Mouse (Mus musculus) midbrain, embryonic 15.5 days (tissue): ENCODE measurements around the gene Esrrg. TPM values are rescaled to one million over a fixed set of nuclear protein-coding genes. Genes with fewer than 3 reads are reported as not detected.

Experiments used
- ATAC-seq: fragments of 200-750 bp; cut with Nextera tagmentation; replicated peaks from 2 replicates; pipeline ENCODE4 v1.8.0; 2017; ENCODE audit warnings: moderate TSS enrichment
- H3K27ac ChIP-seq: fragments of 300-500 bp; sonication (generic); 2 replicates; pipeline ENCODE4 v1.5.1; 2015; ENCODE audit warnings: mild to moderate bottlenecking, inconsistent platforms
- H3K27me3 ChIP-seq: fragments of 300-500 bp; sonication (generic); replicated peaks from 2 replicates; pipeline ENCODE4 v1.6.1; 2015; ENCODE audit warnings: inconsistent platforms
- H3K36me3 ChIP-seq: fragments of 300-500 bp; sonication (generic); replicated peaks from 2 replicates; pipeline ENCODE4 v1.6.1; 2015; ENCODE audit warnings: inconsistent platforms
- H3K4me1 ChIP-seq: fragments of 300-500 bp; sonication (generic); 2 replicates; pipeline ENCODE4 v1.6.1; 2015; ENCODE audit warnings: inconsistent platforms
- H3K4me2 ChIP-seq: fragments of 300-500 bp; sonication (generic); 2 replicates; pipeline ENCODE4 v1.6.1; 2015; ENCODE audit warnings: inconsistent platforms, mild to moderate bottlenecking, moderate library complexity
- H3K4me3 ChIP-seq: fragments of 300-500 bp; sonication (generic); 2 replicates; pipeline ENCODE4 v1.5.1; 2015; ENCODE audit warnings: mild to moderate bottlenecking, inconsistent platforms
- H3K9ac ChIP-seq: fragments of 300-500 bp; sonication (generic); 2 replicates; pipeline ENCODE4 v1.6.1; 2015; ENCODE audit warnings: mild to moderate bottlenecking, inconsistent platforms
- H3K9me3 ChIP-seq: fragments of 300-500 bp; sonication (generic); 2 replicates; pipeline ENCODE4 v1.6.1; 2016; ENCODE audit warnings: inconsistent platforms
- WGBS: fragments of 180-500 bp; shearing (Covaris S2); methylation state at CpG from one replicate; pipeline ENCODE4 v1.1.7; 2015; ENCODE audit warnings: mixed read lengths; 5-methylcytosine and 5-hydroxymethylcytosine counted together
- polyA plus RNA-seq: library from polyadenylated mRNA; unstranded; fragments of >200 nt; fragmentation: Nextera tagmentation; extraction: Ambion mirVana; gene quantifications from 2 replicates; pipeline ENCODE4 v1.2.1, GENCODE M21; 2015

Gene Esrrg
- polyA plus RNA-seq, 1 experiment from 2014 or later, result 29.0 TPM

- Histone ChIP-seq H3K4me2 (no peak overlapping the region), H3K4me1 (peaks cover 6% of the 10 kb centered on the region), H3K36me3 (no peaks in the 10 kb centered on the region), H3K4me3 (no peak overlapping the region), H3K9ac (no peak overlapping the region), H3K9me3 (no peaks in the 10 kb centered on the region), H3K27me3 (no peaks in the 10 kb centered on the region; the same call in 1 of the 2 replicates), H3K27ac (no peak overlapping the region)
- ATAC-seq, result no peak
- 11% methylated on average over 6 of the region's 6 CpGs for WGBS
Measured at GRCm38 (mm10) chr1:187965921-187966320, 357.3 kb downstream of the Esrrg start.

DNA sequence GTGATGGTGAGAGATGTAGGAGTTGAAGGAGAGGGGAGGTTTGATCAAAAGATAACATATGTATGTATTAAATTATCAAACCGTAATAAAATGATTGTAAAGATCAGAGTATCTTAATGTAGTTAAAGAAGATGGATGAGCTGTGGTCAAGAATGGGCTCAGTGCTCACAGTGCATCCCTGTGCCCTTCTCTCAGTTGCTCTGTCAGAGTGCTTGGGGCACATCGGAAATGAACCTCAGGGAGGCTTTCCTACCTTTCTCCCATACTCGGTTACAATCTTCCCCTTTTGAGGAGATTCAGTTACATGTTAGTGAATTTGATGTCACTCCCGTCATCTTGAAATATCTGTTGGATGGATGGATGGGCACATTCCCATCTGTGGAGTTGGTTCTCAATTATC lies 359.8 kb downstream of the Esrrg start:
- no peak for ATAC-seq
- no peaks in the 10 kb centered on the region for H3K9me3 ChIP-seq
- no peak overlapping the region for H3K4me2 ChIP-seq
- 88% methylated on average over 4 of the region's 4 CpGs for WGBS
- H3K27me3 ChIP-seq, result no peaks in the 10 kb centered on the region; the same call in 1 of the 2 replicates
- no peak overlapping the region for H3K27ac ChIP-seq
- no peaks in the 10 kb centered on the region for H3K36me3 ChIP-seq
- H3K4me3 ChIP-seq, result no peak overlapping the region
- peaks cover 6% of the 10 kb centered on the region for H3K4me1 ChIP-seq
- H3K9ac ChIP-seq, result no peak overlapping the region

- Histone ChIP-seq H3K4me2 (no peak overlapping the region), H3K27me3 (no peaks in the 10 kb centered on the region), H3K9me3 (no peaks in the 10 kb centered on the region), H3K9ac (no peak overlapping the region), H3K36me3 (no peaks in the 10 kb centered on the region), H3K4me3 (no peak overlapping the region), H3K27ac (no peak overlapping the region), H3K4me1 (peaks cover 6% of the 10 kb centered on the region)
- WGBS, result 89% methylated on average over 5 of the region's 5 CpGs
- no peak for ATAC-seq
Measured at GRCm38 (mm10) chr1:187969491-187969890, 360.9 kb downstream of the Esrrg start.

DNA sequence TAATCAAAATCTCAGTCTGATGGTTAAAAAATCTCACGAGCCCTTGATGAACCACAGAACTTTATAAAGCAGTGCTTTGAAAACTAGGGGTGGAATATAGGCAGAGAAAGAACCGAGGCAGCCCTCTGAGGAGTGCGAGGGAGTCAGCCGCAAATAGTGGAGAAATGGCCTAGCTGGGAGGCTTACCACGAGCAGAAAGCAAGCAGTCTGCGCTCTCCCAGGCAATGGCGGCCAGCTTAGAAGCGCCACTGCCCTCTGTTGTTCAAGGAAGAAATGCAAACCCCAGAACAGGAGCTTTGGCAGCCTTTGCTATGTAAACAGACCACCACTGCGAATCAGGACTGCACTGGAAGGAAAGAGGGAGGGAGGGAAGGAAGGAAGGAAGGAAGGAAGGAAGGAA lies 365.8 kb downstream of the Esrrg start:
- Histone ChIP-seq H3K4me1 (0 out of 2 replicates have a peak, but pooled peaks cover 2% of the 10 kb centered on the region), H3K4me2 (no peak overlapping the region), H3K27ac (no peak overlapping the region), H3K27me3 (no peaks in the 10 kb centered on the region), H3K4me3 (no peak overlapping the region), H3K9me3 (no peaks in the 10 kb centered on the region), H3K9ac (no peak overlapping the region), H3K36me3 (no peaks in the 10 kb centered on the region)
- WGBS, result 10% methylated on average over 9 of the region's 9 CpGs
- ATAC-seq, result peak; percentile 81; the same call in 1 of the 2 replicates

- 63% methylated on average over 20 of the region's 20 CpGs for WGBS
- Histone ChIP-seq H3K4me2 (no peak overlapping the region), H3K9ac (no peak overlapping the region), H3K4me3 (no peak overlapping the region), H3K36me3 (no peaks in the 10 kb centered on the region), H3K27me3 (no peaks in the 10 kb centered on the region), H3K9me3 (no peaks in the 10 kb centered on the region), H3K4me1 (0 out of 2 replicates have a peak, but pooled peaks cover 2% of the 10 kb centered on the region), H3K27ac (no peak overlapping the region)
- ATAC-seq, result 0 out of 2 replicates have a peak, but pooled peaks have one; percentile 45
Measured at GRCm38 (mm10) chr1:187975465-187976352, 367.1 kb downstream of the Esrrg start.

DNA sequence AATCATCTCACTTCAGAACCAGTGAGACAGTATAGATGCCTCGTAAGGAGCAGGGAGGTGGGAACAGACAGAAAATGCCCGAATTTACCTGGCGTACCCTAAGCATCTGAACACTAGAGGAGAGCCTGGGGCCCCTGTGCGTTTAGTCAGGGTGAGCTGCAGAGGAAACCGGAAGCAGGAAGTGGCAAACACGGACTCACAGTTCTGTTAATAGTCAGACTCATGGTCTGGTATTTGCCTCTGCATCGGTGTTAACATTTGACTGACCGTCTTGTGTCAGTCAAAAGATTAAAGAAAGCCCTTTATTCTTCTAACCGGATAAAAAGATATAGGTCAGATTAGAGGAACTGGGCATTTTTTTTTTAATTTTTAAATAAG lies 367.8 kb downstream of the Esrrg start:
- Histone ChIP-seq H3K9me3 (no peaks in the 10 kb centered on the region), H3K4me1 (0 out of 2 replicates have a peak, but pooled peaks cover 2% of the 10 kb centered on the region), H3K27me3 (no peaks in the 10 kb centered on the region), H3K36me3 (no peaks in the 10 kb centered on the region), H3K4me2 (no peak overlapping the region), H3K9ac (no peak overlapping the region), H3K4me3 (no peak overlapping the region), H3K27ac (no peak overlapping the region)
- WGBS, result 83% methylated on average over 9 of the region's 9 CpGs
- no peak for ATAC-seq

DNA sequence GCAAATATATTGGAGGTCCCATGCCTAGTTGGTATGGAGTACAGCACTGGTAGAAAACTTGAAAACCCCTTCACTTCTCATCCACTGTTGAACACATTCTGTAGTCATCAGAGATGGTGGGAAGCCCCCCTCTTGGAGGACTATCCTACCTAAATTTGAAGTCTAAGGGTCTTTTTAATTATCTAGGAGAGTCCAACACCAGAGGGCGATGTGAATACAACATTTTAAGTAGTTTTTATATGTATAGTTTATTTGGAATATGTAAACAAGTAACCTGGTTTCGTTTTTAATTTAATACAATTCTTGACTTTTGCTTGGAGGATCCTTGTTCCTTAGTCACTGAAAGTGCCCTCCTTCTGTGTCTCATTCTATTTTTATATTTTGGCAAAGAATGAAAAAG lies 372.4 kb downstream of the Esrrg start:
- Histone ChIP-seq H3K9ac (no peak overlapping the region), H3K27me3 (no peaks in the 10 kb centered on the region), H3K36me3 (no peaks in the 10 kb centered on the region), H3K4me2 (no peak overlapping the region), H3K9me3 (no peaks in the 10 kb centered on the region), H3K4me1 (peaks cover 16% of the 10 kb centered on the region), H3K27ac (no peak overlapping the region), H3K4me3 (no peak overlapping the region)
- no peak for ATAC-seq
- WGBS, result 82% methylated on average over 2 of the region's 2 CpGs

GRCm38 (mm10) chr1:187983177-187983576 lies 374.6 kb downstream of the Esrrg start:
- Histone ChIP-seq H3K4me2 (no peak overlapping the region), H3K27me3 (no peaks in the 10 kb centered on the region), H3K27ac (0 out of 2 replicates have a peak overlapping the region, but pooled peaks have one; percentile 30), H3K4me1 (peaks cover 16% of the 10 kb centered on the region), H3K9ac (no peak overlapping the region), H3K9me3 (no peaks in the 10 kb centered on the region), H3K36me3 (no peaks in the 10 kb centered on the region), H3K4me3 (no peak overlapping the region)
- 10% methylated on average over 4 of the region's 4 CpGs for WGBS
- ATAC-seq, result no peak

- no peaks in the 10 kb centered on the region for H3K9me3 ChIP-seq
- no peak overlapping the region for H3K4me3 ChIP-seq
- H3K36me3 ChIP-seq, result no peaks in the 10 kb centered on the region
- no peak overlapping the region for H3K9ac ChIP-seq
- H3K4me2 ChIP-seq, result no peak overlapping the region
- no peaks in the 10 kb centered on the region for H3K4me1 ChIP-seq
- no peaks in the 10 kb centered on the region for H3K27me3 ChIP-seq
- H3K27ac ChIP-seq, result no peak overlapping the region
- no peak for ATAC-seq
Measured at GRCm38 (mm10) chr1:187990161-187990560, 381.6 kb downstream of the Esrrg start.

- ATAC-seq, result peak; percentile 95
- no peaks in the 10 kb centered on the region for H3K9me3 ChIP-seq
- peak overlapping the region; percentile 6 for H3K9ac ChIP-seq
- H3K27ac ChIP-seq, result 0 out of 2 replicates have a peak overlapping the region, but pooled peaks have one; percentile 0
- H3K4me2 ChIP-seq, result peak overlapping the region; percentile 92
- under 1% methylated on average over 39 of the region's 39 CpGs for WGBS
- H3K36me3 ChIP-seq, result no peaks in the 10 kb centered on the region
- H3K4me1 ChIP-seq, result peaks cover 15% of the 10 kb centered on the region
- H3K27me3 ChIP-seq, result no peaks in the 10 kb centered on the region
- H3K4me3 ChIP-seq, result peak overlapping the region; percentile 52
Measured at GRCm38 (mm10) chr1:187997584-187998338, 389.2 kb downstream of the Esrrg start.

DNA sequence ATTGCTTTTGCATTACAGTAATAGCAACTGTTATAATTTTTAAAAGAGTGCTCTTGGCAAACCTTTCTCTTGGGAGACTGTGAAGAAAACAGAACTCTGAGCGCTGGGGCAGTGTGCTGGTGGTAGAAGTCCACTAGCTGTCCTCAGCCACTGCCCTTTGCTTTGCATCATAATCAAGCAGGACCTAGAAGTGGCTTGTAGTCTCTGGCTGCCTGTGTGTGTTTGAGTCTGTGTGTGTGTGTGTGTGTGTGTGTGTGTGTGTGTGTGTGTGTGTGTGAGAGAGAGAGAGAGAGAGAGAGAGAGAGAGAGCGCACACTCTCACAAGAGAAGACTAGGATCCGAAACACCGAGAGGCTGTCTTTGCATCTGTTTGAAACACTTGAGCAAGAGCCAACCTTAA lies 390.5 kb downstream of the Esrrg start:
- H3K9ac ChIP-seq, result no peak overlapping the region
- no peak for ATAC-seq
- H3K4me2 ChIP-seq, result no peak overlapping the region
- 52% methylated on average over 4 of the region's 4 CpGs for WGBS
- peak overlapping the region; percentile 14 for H3K4me3 ChIP-seq
- H3K27me3 ChIP-seq, result no peaks in the 10 kb centered on the region
- no peak overlapping the region for H3K27ac ChIP-seq
- peaks cover 15% of the 10 kb centered on the region for H3K4me1 ChIP-seq
- H3K36me3 ChIP-seq, result no peaks in the 10 kb centered on the region
- H3K9me3 ChIP-seq, result no peaks in the 10 kb centered on the region

- no peaks in the 10 kb centered on the region for H3K27me3 ChIP-seq
- no peak overlapping the region for H3K27ac ChIP-seq
- H3K9ac ChIP-seq, result no peak overlapping the region
- ATAC-seq, result no peak
- 40% methylated on average over 8 of the region's 8 CpGs for WGBS
- no peaks in the 10 kb centered on the region for H3K9me3 ChIP-seq
- H3K4me3 ChIP-seq, result peak overlapping the region; percentile 14
- no peaks in the 10 kb centered on the region for H3K36me3 ChIP-seq
- peaks cover 15% of the 10 kb centered on the region for H3K4me1 ChIP-seq
- H3K4me2 ChIP-seq, result peak overlapping the region; percentile 22
Measured at GRCm38 (mm10) chr1:188000189-188000588, 391.6 kb downstream of the Esrrg start.
